Comparison of ENCODE assay signal across 8 mouse cellular contexts in the genomic region with DNA sequence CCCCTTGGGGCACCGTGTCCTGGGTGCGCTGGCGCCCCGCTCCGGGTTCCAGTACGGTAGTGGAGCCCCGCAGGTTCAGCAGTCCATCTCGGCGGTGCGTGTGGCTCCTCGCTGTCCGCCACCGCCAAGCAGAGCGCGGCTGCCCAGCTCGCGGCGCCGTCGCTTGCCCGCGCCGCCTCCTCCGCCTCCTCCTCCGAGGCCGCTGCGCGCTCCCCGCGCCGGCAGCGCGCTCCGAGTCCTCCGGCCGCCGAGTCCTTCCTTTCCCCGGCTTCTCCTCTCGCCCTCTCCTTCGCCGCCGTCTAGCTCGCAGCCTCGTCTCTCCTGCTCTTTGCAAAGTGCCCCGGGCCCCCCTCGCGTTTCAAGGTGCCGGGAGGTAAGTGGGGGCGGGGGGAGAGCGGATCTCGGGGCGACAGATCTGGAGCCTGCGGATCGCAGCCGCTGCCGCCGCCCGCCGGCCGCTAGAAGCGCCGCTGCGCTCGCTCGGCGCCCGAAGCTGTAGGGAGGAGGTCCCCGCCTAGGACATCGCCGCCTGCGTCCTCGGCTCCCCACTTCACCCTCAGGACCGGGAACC. TPM values are rescaled to one million over a fixed set of nuclear protein-coding genes. Genes with fewer than 3 reads are reported as not detected.
DNase-seq lines count a peak whose midpoint lies in the region; ATAC-seq and TF ChIP-seq lines count a peak whose summit lies in the region.

No protein-coding gene starts in this region.

- TF ChIP-seq CTCF in gastrocnemius, adult 2 months (IDR thresholded peaks at IDR 0.05): peak; percentile 68

- intact Hi-C loops in gastrocnemius, adult 2 months (cut with DNase I): loop anchor here (2.0 to 10.0 kb wide), 5 partner anchors 121 to 636 kb away; no protein-coding TSS in a partner anchor
- intact Hi-C loops in left cerebral cortex, postnatal 10 days (cut with DNase I): loop anchor here (5.0 to 10.0 kb wide), 4 partner anchors 279 to 636 kb away; no protein-coding TSS in a partner anchor

- H3K9ac ChIP-seq in hindbrain, embryonic 15.5 days: peak overlapping the region; percentile 60

- H3K4me3 ChIP-seq in gastrocnemius, adult 2 months: peak overlapping the region; percentile 87
- H3K4me3 ChIP-seq in hindbrain, embryonic 15.5 days: peak overlapping the region; percentile 75
- peak overlapping the region; percentile 96 for H3K4me3 ChIP-seq in megakaryocyte, embryonic 14.5 days (replicated peaks)

- H3K9me3 ChIP-seq in hindbrain, embryonic 15.5 days: no peaks in the 10 kb centered on the region
- no peaks in the 10 kb centered on the region for H3K9me3 ChIP-seq in megakaryocyte, embryonic 14.5 days

- peaks cover 61% of the 10 kb centered on the region for H3K27me3 ChIP-seq in hindbrain, embryonic 15.5 days
- H3K27me3 ChIP-seq in megakaryocyte, embryonic 14.5 days (replicated peaks): peaks cover 63% of the 10 kb centered on the region

- under 1% methylated on average over 63 of the region's 73 CpGs for whole genome bisulfite sequencing in hindbrain, embryonic 15.5 days

- peaks cover 40% of the 10 kb centered on the region for H3K4me1 ChIP-seq in hindbrain, embryonic 15.5 days (replicated peaks)
- peaks cover 39% of the 10 kb centered on the region for H3K4me1 ChIP-seq in megakaryocyte, embryonic 14.5 days

- peak overlapping the region; percentile 90 for H3K4me2 ChIP-seq in hindbrain, embryonic 15.5 days

- peak overlapping the region; percentile 81 for H3K27ac ChIP-seq in gastrocnemius, adult 2 months
- H3K27ac ChIP-seq in hindbrain, embryonic 15.5 days (replicated peaks): no peak overlapping the region

- no peaks in the 10 kb centered on the region for H3K36me3 ChIP-seq in hindbrain, embryonic 15.5 days
- H3K36me3 ChIP-seq in megakaryocyte, embryonic 14.5 days (replicated peaks; ENCODE audit: low read length): no peaks in the 10 kb centered on the region

- DNase-seq in R1 (ENCODE audit: low read depth, low spot score): peak; percentile 54
- DNase-seq in cerebellum, postnatal 10 days: peak; percentile 72 to 77
- DNase-seq in gastrocnemius, adult 2 months: peak; percentile 82
- DNase-seq in left cerebral cortex, postnatal 10 days (ENCODE audit: extremely low spot score in 1 of 2, low spot score in 2 of 2): peak; percentile 40 to 82
- peak; percentile 56 to 66 for DNase-seq in right cerebral cortex, adult 2 months (ENCODE audit: low spot score in 2 of 2)
- peak; percentile 63 for DNase-seq in urinary bladder, postnatal 14 days (ENCODE audit: low spot score)

- peak; percentile 87 for ATAC-seq in hindbrain, embryonic 15.5 days (ENCODE audit: low FRiP score, low read depth)

RNA-seq across cellular contexts. Expression of gene Supt3, which starts 40.9 kb away (rescaled TPM):
- 10 to 100 TPM; 10.2 to 10.8 TPM for total RNA-seq in gastrocnemius, adult 2 months (2021)
- 21.2 and 24.1 TPM in 2 replicates for polyA plus RNA-seq in hindbrain, embryonic 15.5 days (2015; fragmentation: Nextera tagmentation; extraction: Ambion mirVana)
- total RNA-seq in left cerebral cortex, postnatal 10 days (2021): 10 to 100 TPM; 16.1 to 16.3 TPM
- 11.1 and 11.4 TPM in 2 replicates for polyA plus RNA-seq in megakaryocyte, embryonic 14.5 days (2012; ENCODE audit: insufficient read depth, low replicate concordance)
